Mouse (Mus musculus): ENCODE results near the gene Ntan1. TPM values are rescaled to one million over a fixed set of nuclear protein-coding genes. Genes with fewer than 3 reads are reported as not detected.

Ntan1 gene
- polyA plus RNA-seq, 1 experiment from 2014 or later: 236 TPM

DNA sequence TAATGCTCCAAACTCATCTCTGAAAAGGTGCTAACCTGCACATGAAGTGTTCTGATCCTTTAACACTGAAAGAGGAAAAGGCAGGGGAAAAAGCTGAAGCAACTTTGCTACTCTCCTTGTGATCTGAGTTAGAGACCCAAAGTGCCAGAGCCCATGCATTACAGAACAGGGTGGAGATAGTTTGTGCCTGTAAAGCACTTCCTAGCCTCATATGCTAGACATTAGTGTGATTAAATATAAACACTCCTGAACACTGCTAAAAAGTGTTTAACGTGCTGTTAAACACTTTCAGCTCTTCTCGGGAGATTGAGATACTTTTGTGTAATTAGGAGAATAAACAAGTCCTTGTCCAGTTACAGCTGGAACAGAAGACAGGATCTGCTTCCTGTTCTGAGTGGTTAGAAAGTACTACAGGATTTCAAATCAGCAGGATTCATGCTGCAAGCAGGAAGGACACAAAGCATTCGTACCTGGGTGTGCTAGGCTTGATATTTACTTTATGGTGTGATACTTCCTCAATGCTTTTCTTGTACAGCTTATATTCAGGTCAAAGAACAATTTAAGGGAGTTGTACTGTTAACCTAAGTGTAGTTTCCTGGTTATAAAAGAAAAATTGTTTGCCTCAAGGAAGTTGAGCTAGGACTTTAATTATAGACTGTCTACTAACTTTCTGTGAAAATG lies 64.6 kb downstream of the Ntan1 start:
- Histone ChIP-seq H3K27ac (no peak overlapping the region), H3K4me2 (no peak overlapping the region), H3K36me3 (peaks cover 22% of the 10 kb centered on the region), H3K4me1 (no peaks in the 10 kb centered on the region), H3K4me3 (no peak overlapping the region), H3K9ac (no peak overlapping the region), H3K9me3 (no peaks in the 10 kb centered on the region), H3K27me3 (no peaks in the 10 kb centered on the region)
- 17% methylated on average over 3 of the region's 3 CpGs for WGBS
- no peak for ATAC-seq (ENCODE audit: insufficient number of reproducible peaks, insufficient read depth, low FRiP score, low TSS enrichment, low read depth)

Small RNA genes within 50 kb of the gene (microRNA-seq; reads per million reads assigned to microRNA genes)
- gene Gm27734: not detected

Other genes with a start within 250 kb of the Ntan1 start
- 41.8 and 42.2 TPM in 2 replicates for gene Parn, start 150.7 kb upstream of the Ntan1 start, polyA plus RNA-seq (2015; fragmentation: Nextera tagmentation; extraction: Ambion mirVana)
- gene Bfar, start 147.0 kb upstream of the Ntan1 start, polyA plus RNA-seq (2015; fragmentation: Nextera tagmentation; extraction: Ambion mirVana): 47.6 and 53.1 TPM in 2 replicates
- gene 3110001I22Rik, start 146.9 kb upstream of the Ntan1 start, polyA plus RNA-seq (2015; fragmentation: Nextera tagmentation; extraction: Ambion mirVana): 6.2 and 7.1 TPM in 2 replicates
- gene Pla2g10, start 87.9 kb upstream of the Ntan1 start, polyA plus RNA-seq (2015; fragmentation: Nextera tagmentation; extraction: Ambion mirVana): 0.15 TPM in 1 of 2 replicates, not detected in the other
- 70.2 and 72.7 TPM in 2 replicates for gene Rrn3, start 38.1 kb upstream of the Ntan1 start, polyA plus RNA-seq (2015; fragmentation: Nextera tagmentation; extraction: Ambion mirVana)
- gene Pdxdc1, start 84.3 kb downstream of the Ntan1 start, polyA plus RNA-seq (2015; fragmentation: Nextera tagmentation; extraction: Ambion mirVana): 92.5 and 106 TPM in 2 replicates
- gene Mpv17l, start 84.3 kb downstream of the Ntan1 start, polyA plus RNA-seq (2015; fragmentation: Nextera tagmentation; extraction: Ambion mirVana): 4.0 and 5.3 TPM in 2 replicates
- gene 2900011O08Rik, start 167.8 kb downstream of the Ntan1 start, polyA plus RNA-seq (2015; fragmentation: Nextera tagmentation; extraction: Ambion mirVana): 6.0 and 8.0 TPM in 2 replicates
- gene Ifitm7, start 168.0 kb downstream of the Ntan1 start, polyA plus RNA-seq (2015; fragmentation: Nextera tagmentation; extraction: Ambion mirVana): 0.14 and 0.32 TPM in 2 replicates